Mouse (Mus musculus) MEL (cell line): ENCODE data around the gene Phlda1.

Experiments
- CTCF ChIP-seq, 3 experiments: IDR thresholded peaks in 2 of 3; conservative IDR thresholded peaks in 1 of 3; 2 replicates each; pipeline ENCODE4 v1.5.1; 2011 to 2012; ENCODE audit warnings: low read length in 3 of 3, low read depth in 2 of 3, mild to moderate bottlenecking in 2 of 3, improper control_type of control experiment in 1 of 3, inconsistent platforms in 1 of 3, mixed read lengths in 1 of 3, moderate library complexity in 1 of 3; ENCODE audit not compliant: control insufficient read depth in 1 of 3, insufficient read depth in 1 of 3, poor library complexity in 1 of 3, severe bottlenecking in 1 of 3
- TAL1 ChIP-seq: IDR thresholded peaks from 2 replicates; pipeline ENCODE4 v1.6.1; 2012; ENCODE audit warnings: mild to moderate bottlenecking, inconsistent platforms, low read length, moderate library complexity, mixed read lengths

GRCm38 (mm10) chr10:111464833-111465232, 41.3 kb upstream of the Phlda1 start:
- TF ChIP-seq CTCF (IDR thresholded peaks at IDR 0.05 in 2 of 3, conservative IDR thresholded peaks at IDR 0.05 in 1 of 3; ENCODE audit: control insufficient read depth in 1 of 3, insufficient read depth in 1 of 3, low read depth in 2 of 3, low read length in 3 of 3, poor library complexity in 1 of 3, severe bottlenecking in 1 of 3) (no peak), TAL1 (no peak)
